19 mouse cellular contexts compared by ENCODE assay signal in the genomic region with DNA sequence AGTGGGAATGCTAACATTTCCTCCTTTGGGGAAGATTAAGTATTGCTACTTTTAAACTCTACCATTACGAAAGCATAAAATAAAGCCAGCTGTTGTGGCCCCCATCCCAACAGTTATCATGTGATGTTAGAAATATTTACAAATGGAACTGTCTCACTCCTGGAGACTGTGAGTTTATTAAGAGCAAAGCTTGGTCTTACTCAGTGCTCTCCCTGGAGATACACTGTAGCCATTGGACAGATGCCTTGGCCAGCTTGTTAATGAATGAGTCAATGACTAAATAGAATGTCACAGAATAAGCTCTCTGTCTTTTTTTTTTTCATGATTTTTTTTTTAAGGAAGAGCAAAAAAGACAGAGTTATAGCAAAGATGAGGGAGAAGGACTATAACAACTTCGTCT. TPM values are rescaled to one million over a fixed set of nuclear protein-coding genes. Genes with fewer than 3 reads are reported as not detected.
DNase-seq lines count a peak whose midpoint lies in the region; ATAC-seq and TF ChIP-seq lines count a peak whose summit lies in the region.
"Had no signal": no experiment of that assay in that cellular context is flagged by ENCODE, and none has a peak within 500 bp of the region (broad histone marks: within the 10 kb centered on the region; RNA-seq: fewer than 3 reads in every experiment).

No protein-coding gene starts in this region.

- H3K4me2 ChIP-seq in midbrain, embryonic 11.5 days: no peak overlapping the region
- H3K4me2 ChIP-seq in midbrain, postnatal 0 days (ENCODE audit: low read depth, low read length, poor library complexity, severe bottlenecking): no peak overlapping the region
- H3K4me2 ChIP-seq: forebrain, embryonic 12.5 days; liver, embryonic 12.5 days; lung, embryonic 15.5 days had no signal

- TF ChIP-seq CTCF in midbrain, postnatal 0 days (IDR thresholded peaks at IDR 0.05): no peak

- no peaks in the 10 kb centered on the region; the same call in 1 of the 2 replicates for H3K27me3 ChIP-seq in heart, embryonic 10.5 days (ENCODE audit: insufficient read depth, poor library complexity, severe bottlenecking)
- H3K27me3 ChIP-seq in midbrain, embryonic 11.5 days (ENCODE audit: control insufficient read depth, insufficient read depth, low read length): no peaks in the 10 kb centered on the region
- H3K27me3 ChIP-seq in midbrain, postnatal 0 days (ENCODE audit: insufficient read depth, low read length): no peaks in the 10 kb centered on the region
- H3K27me3 ChIP-seq: CH12.LX; forebrain, embryonic 12.5 days had no signal

- ATAC-seq in midbrain, embryonic 11.5 days (ENCODE audit: low FRiP score): no peak
- no peak for ATAC-seq in midbrain, postnatal 0 days (ENCODE audit: low FRiP score)
- ATAC-seq: activated CD4-positive, CD25-positive, alpha-beta regulatory T cell, adult 4 months; inflammation-experienced regulatory T-cells, adult 6 months; liver, embryonic 12.5 days; Patski had no signal

- H3K4me3 ChIP-seq in heart, embryonic 10.5 days: no peak overlapping the region
- no peak overlapping the region for H3K4me3 ChIP-seq in midbrain, embryonic 11.5 days (ENCODE audit: low read depth, low read length)
- no peak overlapping the region for H3K4me3 ChIP-seq in midbrain, postnatal 0 days (ENCODE audit: low read depth, low read length)
- H3K4me3 ChIP-seq: forebrain, embryonic 12.5 days; heart, adult 2 months; liver, embryonic 12.5 days; lung, embryonic 15.5 days had no signal

- no peaks in the 10 kb centered on the region for H3K9me3 ChIP-seq in heart, embryonic 10.5 days
- H3K9me3 ChIP-seq in midbrain, embryonic 11.5 days (ENCODE audit: control insufficient read depth, low read length): no peaks in the 10 kb centered on the region
- H3K9me3 ChIP-seq in midbrain, postnatal 0 days (ENCODE audit: low read length): no peaks in the 10 kb centered on the region
- H3K9me3 ChIP-seq: forebrain, embryonic 12.5 days; liver, embryonic 12.5 days; lung, embryonic 15.5 days had no signal

- H3K4me1 ChIP-seq in heart, embryonic 10.5 days: 0 out of 2 replicates have a peak, but pooled peaks cover 7% of the 10 kb centered on the region
- peaks cover 3% of the 10 kb centered on the region; the same call in 1 of the 2 replicates for H3K4me1 ChIP-seq in midbrain, embryonic 11.5 days (ENCODE audit: control insufficient read depth, insufficient read depth, low read length)
- 0 out of 2 replicates have a peak, but pooled peaks cover 4% of the 10 kb centered on the region for H3K4me1 ChIP-seq in midbrain, postnatal 0 days (ENCODE audit: insufficient read depth, low read length)

- H3K9ac ChIP-seq in midbrain, embryonic 11.5 days (ENCODE audit: low read length): no peak overlapping the region
- H3K9ac ChIP-seq in midbrain, postnatal 0 days (replicated peaks; ENCODE audit: low read length, poor library complexity, severe bottlenecking): no peak overlapping the region
- H3K9ac ChIP-seq: forebrain, embryonic 12.5 days; liver, embryonic 12.5 days; lung, embryonic 15.5 days had no signal

- H3K36me3 ChIP-seq in heart, embryonic 10.5 days: no peaks in the 10 kb centered on the region
- no peaks in the 10 kb centered on the region for H3K36me3 ChIP-seq in midbrain, embryonic 11.5 days (ENCODE audit: control insufficient read depth, insufficient read depth, low read length)
- H3K36me3 ChIP-seq in midbrain, postnatal 0 days (ENCODE audit: insufficient read depth, low read length): no peaks in the 10 kb centered on the region
- H3K36me3 ChIP-seq: forebrain, embryonic 12.5 days; liver, embryonic 12.5 days; lung, embryonic 15.5 days had no signal

- no peak overlapping the region for H3K27ac ChIP-seq in heart, embryonic 10.5 days
- no peak overlapping the region for H3K27ac ChIP-seq in midbrain, embryonic 11.5 days (ENCODE audit: low read depth, low read length)
- no peak overlapping the region for H3K27ac ChIP-seq in midbrain, postnatal 0 days (ENCODE audit: low read depth, low read length)
- H3K27ac ChIP-seq: forebrain, embryonic 12.5 days; heart, adult 2 months; liver, embryonic 12.5 days; lung, embryonic 15.5 days had no signal

- DNase-seq in heart, adult 11 months: peak; percentile 97
- no peak for DNase-seq in heart, embryonic 10.5 days (ENCODE audit: low spot score)
- DNase-seq in midbrain, embryonic 11.5 days (ENCODE audit: low spot score, missing footprints): peak; percentile 75
- DNase-seq in midbrain, postnatal 0 days (ENCODE audit: low spot score): no peak
- peak; percentile 45 to 54 for DNase-seq in gastrocnemius, adult 8-10 months (ENCODE audit: low spot score in 2 of 2)
- peak; percentile 47 for DNase-seq in heart, postnatal 4 days
- DNase-seq in kidney, postnatal 4 days: no peak
- no peak for DNase-seq in retina, postnatal 1 day
- DNase-seq: embryo, embryonic 11 days; right cerebral cortex, postnatal 4 days; thymus, adult 2 months had no signal

- WGBS in heart, embryonic 10.5 days: 79% methylated on average over 2 of the region's 2 CpGs
- 96% methylated on average over 2 of the region's 2 CpGs for WGBS in midbrain, embryonic 11.5 days
- WGBS in midbrain, postnatal 0 days: 92% methylated on average over 2 of the region's 2 CpGs

RNA-seq across cellular contexts. Expression of gene Jam2, which starts 2.5 kb away (rescaled TPM):
- polyA plus RNA-seq in heart, embryonic 10.5 days (2016; fragmentation: Nextera tagmentation; extraction: Ambion mirVana): 3.5 and 4.6 TPM in 2 replicates
- polyA plus RNA-seq in midbrain, embryonic 11.5 days (2014; fragmentation: Nextera tagmentation; extraction: Ambion mirVana): 95.1 and 102 TPM in 2 replicates
- total RNA-seq in midbrain, postnatal 0 days (2014; rRNA removed): 26.8 and 29.3 TPM in 2 replicates
- 20.8 and 21.8 TPM in 2 replicates for polyA plus RNA-seq in midbrain, postnatal 0 days (2015; fragmentation: Nextera tagmentation; extraction: Ambion mirVana)
- total RNA-seq in gastrocnemius, adult 8-10 months (2022): 10 to 100 TPM; 10.6 to 16.3 (median 12.7) TPM
- 10 to 100 TPM; 32.2 to 33.9 TPM for total RNA-seq in heart, postnatal 4 days (2021)
- polyA plus RNA-seq: activated CD4-positive, CD25-positive, alpha-beta regulatory T cell, adult 4 months had no signal

RNA-seq across cellular contexts. Expression of gene Mrpl39, which starts 35.9 kb away (rescaled TPM):
- polyA plus RNA-seq in heart, embryonic 10.5 days (2016; fragmentation: Nextera tagmentation; extraction: Ambion mirVana): 51.0 and 53.4 TPM in 2 replicates
- polyA plus RNA-seq in midbrain, embryonic 11.5 days (2014; fragmentation: Nextera tagmentation; extraction: Ambion mirVana): 60.2 and 60.4 TPM in 2 replicates
- total RNA-seq in midbrain, postnatal 0 days (2014; rRNA removed): 25.7 and 43.2 TPM in 2 replicates
- 33.8 and 34.3 TPM in 2 replicates for polyA plus RNA-seq in midbrain, postnatal 0 days (2015; fragmentation: Nextera tagmentation; extraction: Ambion mirVana)
- 10 to 100 TPM; 12.0 to 14.5 (median 13.7) TPM for total RNA-seq in gastrocnemius, adult 8-10 months (2022)
- total RNA-seq in heart, postnatal 4 days (2021): 10 to 100 TPM; 31.7 to 32.2 TPM

Comparison
In these comparisons a context has a peak if more than half of its experiments do, and no peak if none do; other contexts are left out.
1. DNase-seq: peak in heart, adult 11 months (single experiment), midbrain, embryonic 11.5 days (single experiment), gastrocnemius, adult 8-10 months (2 of 2) and heart, postnatal 4 days (single experiment); none in heart, embryonic 10.5 days (single experiment), midbrain, postnatal 0 days (single experiment), kidney, postnatal 4 days (0 of 2) and retina, postnatal 1 day (single experiment).